16 mouse cellular contexts compared by ENCODE assay signal in the genomic region with DNA sequence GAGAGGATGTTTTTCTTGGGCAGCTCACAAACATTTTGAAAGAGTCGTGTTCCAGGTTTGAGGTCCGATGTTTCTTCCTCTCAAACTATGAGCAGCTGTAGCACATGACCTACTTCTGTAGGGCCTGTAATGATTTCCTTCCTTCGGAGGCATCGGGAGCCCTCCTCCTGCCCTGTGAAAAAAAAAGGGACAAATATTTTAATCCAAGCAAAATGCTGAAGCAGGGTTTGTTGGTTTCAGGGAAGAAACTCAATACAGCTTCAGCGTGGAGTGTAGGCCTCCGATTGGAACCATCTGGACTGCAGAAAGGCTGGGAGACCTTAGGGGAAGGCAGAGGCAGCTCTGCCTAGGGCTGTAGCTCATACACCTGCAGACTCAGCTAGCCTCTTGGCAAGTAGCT.
DNase-seq lines count a peak whose midpoint lies in the region; ATAC-seq lines count a peak whose summit lies in the region.
"Had no signal": no experiment of that assay in that cellular context is flagged by ENCODE, and none has a peak within 500 bp of the region (broad histone marks: within the 10 kb centered on the region; RNA-seq: fewer than 3 reads in every experiment).

No protein-coding gene starts in this region.

- H3K4me1 ChIP-seq in kidney, embryonic 15.5 days: peaks cover 20% of the 10 kb centered on the region
- H3K4me1 ChIP-seq in embryonic facial prominence, embryonic 13.5 days: peaks cover 36% of the 10 kb centered on the region
- H3K4me1 ChIP-seq in forebrain, embryonic 16.5 days (replicated peaks; ENCODE audit: control insufficient read depth, insufficient read depth, low read length): no peaks in the 10 kb centered on the region; the same call in 1 of the 2 replicates
- H3K4me1 ChIP-seq: lung, embryonic 15.5 days; megakaryocyte, embryonic 14.5 days had no signal

- H3K36me3 ChIP-seq in kidney, embryonic 15.5 days: no peaks in the 10 kb centered on the region
- no peaks in the 10 kb centered on the region for H3K36me3 ChIP-seq in embryonic facial prominence, embryonic 13.5 days
- H3K36me3 ChIP-seq in forebrain, embryonic 16.5 days (ENCODE audit: control insufficient read depth, insufficient read depth): no peaks in the 10 kb centered on the region
- H3K36me3 ChIP-seq: lung, embryonic 15.5 days had no signal

- no peaks in the 10 kb centered on the region for H3K9me3 ChIP-seq in kidney, embryonic 15.5 days (replicated peaks)
- H3K9me3 ChIP-seq in embryonic facial prominence, embryonic 13.5 days: no peaks in the 10 kb centered on the region
- H3K9me3 ChIP-seq in forebrain, embryonic 16.5 days (ENCODE audit: control insufficient read depth, low read length): no peaks in the 10 kb centered on the region
- H3K9me3 ChIP-seq: lung, embryonic 15.5 days; megakaryocyte, embryonic 14.5 days had no signal

- no peak overlapping the region; the same call in 1 of the 2 replicates for H3K4me2 ChIP-seq in kidney, embryonic 15.5 days
- H3K4me2 ChIP-seq in embryonic facial prominence, embryonic 13.5 days: peak overlapping the region; percentile 45
- no peak overlapping the region for H3K4me2 ChIP-seq in forebrain, embryonic 16.5 days (ENCODE audit: low read length)
- H3K4me2 ChIP-seq: lung, embryonic 15.5 days had no signal

- H3K4me3 ChIP-seq in kidney, embryonic 15.5 days (replicated peaks): no peak overlapping the region
- H3K4me3 ChIP-seq in embryonic facial prominence, embryonic 13.5 days: no peak overlapping the region
- no peak overlapping the region for H3K4me3 ChIP-seq in forebrain, embryonic 16.5 days (replicated peaks; ENCODE audit: low read length)
- H3K4me3 ChIP-seq: lung, embryonic 15.5 days; megakaryocyte, embryonic 14.5 days; myocyte had no signal

- H3K9ac ChIP-seq in kidney, embryonic 15.5 days: no peak overlapping the region
- no peak overlapping the region for H3K9ac ChIP-seq in embryonic facial prominence, embryonic 13.5 days
- no peak overlapping the region for H3K9ac ChIP-seq in forebrain, embryonic 16.5 days (replicated peaks; ENCODE audit: low read depth, low read length)
- H3K9ac ChIP-seq: lung, embryonic 15.5 days had no signal

- no peaks in the 10 kb centered on the region for H3K27me3 ChIP-seq in kidney, embryonic 15.5 days
- H3K27me3 ChIP-seq in embryonic facial prominence, embryonic 13.5 days: no peaks in the 10 kb centered on the region; the same call in 1 of the 2 replicates
- H3K27me3 ChIP-seq in forebrain, embryonic 16.5 days (replicated peaks; ENCODE audit: control insufficient read depth, insufficient read depth, low read length): no peaks in the 10 kb centered on the region
- H3K27me3 ChIP-seq: lung, embryonic 15.5 days; Patski had no signal

- DNase-seq in kidney, postnatal 14 days: no peak
- DNase-seq in embryo, embryonic 11.5 days (ENCODE audit: low read depth, low spot score): peak; percentile 16
- peak; percentile 13 for DNase-seq in mesoderm, embryonic 11.5 days (ENCODE audit: low read depth, low spot score)
- DNase-seq in cerebellum, postnatal 25 days: no peak
- DNase-seq: cerebellum, postnatal 36 days; gastrocnemius, postnatal 14 days; left cerebral cortex, postnatal 4 days had no signal

- 17% methylated on average over 6 of the region's 6 CpGs for WGBS in kidney, embryonic 15.5 days
- WGBS in embryonic facial prominence, embryonic 13.5 days: 14% methylated on average over 6 of the region's 6 CpGs
- WGBS in forebrain, embryonic 16.5 days: 73% methylated on average over 6 of the region's 6 CpGs

- peak overlapping the region; percentile 43; the same call in 1 of the 2 replicates for H3K27ac ChIP-seq in kidney, embryonic 15.5 days
- peak overlapping the region; percentile 69; the same call in 1 of the 2 replicates for H3K27ac ChIP-seq in embryonic facial prominence, embryonic 13.5 days
- no peak overlapping the region for H3K27ac ChIP-seq in forebrain, embryonic 16.5 days (ENCODE audit: low read length)
- H3K27ac ChIP-seq: hindbrain, postnatal 0 days; lung, embryonic 15.5 days had no signal

- 0 out of 2 replicates have a peak, but pooled peaks have one; percentile 23 for ATAC-seq in kidney, embryonic 15.5 days (replicated peaks; ENCODE audit: low FRiP score)
- ATAC-seq in embryonic facial prominence, embryonic 13.5 days (ENCODE audit: insufficient number of reproducible peaks, insufficient read depth, low FRiP score, low TSS enrichment, low read depth): peak; percentile 73
- ATAC-seq in forebrain, embryonic 16.5 days: no peak
- ATAC-seq: forebrain, embryonic 14.5 days; hindbrain, postnatal 0 days; Patski had no signal

Comparison
In these comparisons a context has a peak if more than half of its experiments do, and no peak if none do; other contexts are left out.
1. DNase-seq: peak in embryo, embryonic 11.5 days (single experiment) and mesoderm, embryonic 11.5 days (single experiment); none in kidney, postnatal 14 days (single experiment) and cerebellum, postnatal 25 days (0 of 2).